Mouse (Mus musculus) heart, adult 9 months (tissue): Measurements from ENCODE around the gene Armc8.
A peak's percentile ranks its signal among the peaks of the same experiment; 100 is the strongest.

ENCODE experiments used
- DNase-seq, 2 experiments: peaks; one replicate each; pipeline ENCODE4 v3.0.0; 2022; ENCODE audit warnings: low spot score in 2 of 2

Gene Armc8

GRCm38 (mm10) chr9:99447323-99447722 is 121.4 kb downstream of the Armc8 start:
- DNase-seq = no peak

- no peak for DNase-seq
These were observed 122.4 kb downstream of the Armc8 start for GRCm38 (mm10) chr9:99446259-99446658.

- no peak for DNase-seq
These were observed 124.0 kb downstream of the Armc8 start for GRCm38 (mm10) chr9:99444590-99445178.

GRCm38 (mm10) chr9:99441647-99442433 is 126.9 kb downstream of the Armc8 start:
- no peak for DNase-seq

GRCm38 (mm10) chr9:99440941-99441340 is 127.8 kb downstream of the Armc8 start:
- DNase-seq = no peak

- DNase-seq = no peak
These were observed 129.6 kb downstream of the Armc8 start for GRCm38 (mm10) chr9:99439064-99439463.

GRCm38 (mm10) chr9:99437781-99438565 is 130.7 kb downstream of the Armc8 start:
- no peak for DNase-seq

GRCm38 (mm10) chr9:99437031-99437764 is 131.5 kb downstream of the Armc8 start, which contains the start of gene Mras:
Gene Mras (minus strand): TSS chr9:99437381.
- peak in 1 of 2 experiments; percentile 14 for DNase-seq

GRCm38 (mm10) chr9:99436182-99437030 is 132.3 kb downstream of the Armc8 start:
- DNase-seq = peak; percentile 80 to 82

- peak in 1 of 2 experiments; percentile 34 for DNase-seq
These were observed 133.0 kb downstream of the Armc8 start for GRCm38 (mm10) chr9:99435619-99436181.

- no peak for DNase-seq
These were observed 133.6 kb downstream of the Armc8 start for GRCm38 (mm10) chr9:99434892-99435618.

GRCm38 (mm10) chr9:99432478-99432877 is 136.2 kb downstream of the Armc8 start:
- no peak for DNase-seq

GRCm38 (mm10) chr9:99431963-99432362 is 136.7 kb downstream of the Armc8 start:
- no peak for DNase-seq

GRCm38 (mm10) chr9:99431346-99431745 is 137.4 kb downstream of the Armc8 start:
- no peak for DNase-seq

- no peak for DNase-seq
These were observed 137.9 kb downstream of the Armc8 start for GRCm38 (mm10) chr9:99430806-99431205.

- no peak for DNase-seq
These were observed 138.9 kb downstream of the Armc8 start for GRCm38 (mm10) chr9:99429845-99430244.

- DNase-seq = no peak
These were observed 139.9 kb downstream of the Armc8 start for GRCm38 (mm10) chr9:99428601-99429331.
